Mouse (Mus musculus): ENCODE measurements around the gene Tubgcp2.
A peak's percentile ranks its signal among the peaks of the same experiment; 100 is the strongest.

The Tubgcp2 gene

DNA sequence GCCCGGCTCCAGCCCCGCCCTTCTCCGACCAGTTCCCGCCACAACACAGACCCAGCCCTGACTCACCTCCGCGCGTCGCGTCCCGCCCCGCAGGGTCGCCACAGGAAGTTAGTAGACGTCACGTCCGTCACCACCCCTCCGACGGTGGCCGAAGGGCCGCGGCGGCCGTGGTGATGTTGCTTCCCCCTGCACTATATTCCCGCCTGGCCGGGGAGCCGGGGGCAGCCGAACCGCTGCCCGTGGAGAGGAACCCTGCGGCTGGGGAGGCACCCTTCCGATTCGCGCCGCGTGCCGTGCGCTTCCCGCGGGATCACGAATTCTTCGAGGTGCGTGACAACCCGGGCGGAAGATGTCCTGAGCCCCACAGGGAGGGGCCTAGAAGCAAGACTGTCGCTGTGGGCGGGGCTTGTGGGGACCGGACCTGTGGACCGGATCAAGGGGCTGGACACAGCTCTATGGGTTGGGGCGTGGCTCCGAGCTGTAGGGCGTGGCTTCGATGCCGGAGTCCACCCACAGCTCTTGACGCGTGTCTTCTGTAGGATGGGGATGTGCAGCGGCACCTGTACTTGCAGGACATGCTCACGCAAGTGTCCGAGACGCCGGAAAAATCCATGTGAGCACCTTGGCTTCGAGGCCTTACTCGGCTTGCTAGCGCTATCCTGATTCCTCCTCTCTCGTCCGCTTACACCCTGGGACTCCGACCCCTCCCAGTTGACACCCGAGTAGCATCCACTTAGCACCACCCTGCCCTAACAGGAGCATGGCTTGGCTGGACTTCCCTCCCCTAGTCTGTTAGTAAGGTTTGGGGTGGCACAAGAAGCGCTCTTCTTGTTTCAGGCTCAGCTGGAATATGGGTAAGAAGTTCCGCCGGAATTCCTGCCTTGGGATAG is at the start of gene Tubgcp2, which contains the start of gene Zfp511:
TSS of gene Tubgcp2 (minus strand) at position 389 of the 890 bp plus-strand sequence.
TSS of gene Zfp511 (plus strand) at position 111 of the 890 bp plus-strand sequence.
- DNase-seq (ENCODE audit: low spot score in 2 of 2) = peak; percentile 95

DNA sequence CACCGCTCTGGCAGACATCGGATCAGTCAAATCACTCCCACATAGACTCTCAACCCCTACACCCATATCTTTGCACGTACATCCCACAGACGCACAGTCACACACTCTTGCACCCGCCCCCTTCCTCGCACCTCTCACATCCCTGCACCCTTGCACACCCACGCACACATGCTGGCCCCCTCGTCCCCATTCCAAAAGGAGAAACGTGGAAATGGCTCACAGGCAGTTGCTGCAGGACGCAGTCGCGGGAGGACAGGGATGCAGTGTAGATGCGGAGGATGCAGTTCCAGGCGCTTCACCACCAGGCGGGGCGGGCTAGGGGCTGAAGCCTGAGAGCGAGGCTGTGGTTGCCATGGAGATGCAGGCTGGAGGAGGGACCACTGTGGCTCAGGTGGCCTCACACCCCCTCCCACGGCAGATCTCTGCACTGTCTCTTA is 45.8 kb upstream of the Tubgcp2 start, which contains the start of gene Caly:
TSS of gene Caly (minus strand) at position 307 of the 437 bp plus-strand sequence.
- peak; percentile 95 to 97 for DNase-seq (ENCODE audit: low spot score in 2 of 2)

DNA sequence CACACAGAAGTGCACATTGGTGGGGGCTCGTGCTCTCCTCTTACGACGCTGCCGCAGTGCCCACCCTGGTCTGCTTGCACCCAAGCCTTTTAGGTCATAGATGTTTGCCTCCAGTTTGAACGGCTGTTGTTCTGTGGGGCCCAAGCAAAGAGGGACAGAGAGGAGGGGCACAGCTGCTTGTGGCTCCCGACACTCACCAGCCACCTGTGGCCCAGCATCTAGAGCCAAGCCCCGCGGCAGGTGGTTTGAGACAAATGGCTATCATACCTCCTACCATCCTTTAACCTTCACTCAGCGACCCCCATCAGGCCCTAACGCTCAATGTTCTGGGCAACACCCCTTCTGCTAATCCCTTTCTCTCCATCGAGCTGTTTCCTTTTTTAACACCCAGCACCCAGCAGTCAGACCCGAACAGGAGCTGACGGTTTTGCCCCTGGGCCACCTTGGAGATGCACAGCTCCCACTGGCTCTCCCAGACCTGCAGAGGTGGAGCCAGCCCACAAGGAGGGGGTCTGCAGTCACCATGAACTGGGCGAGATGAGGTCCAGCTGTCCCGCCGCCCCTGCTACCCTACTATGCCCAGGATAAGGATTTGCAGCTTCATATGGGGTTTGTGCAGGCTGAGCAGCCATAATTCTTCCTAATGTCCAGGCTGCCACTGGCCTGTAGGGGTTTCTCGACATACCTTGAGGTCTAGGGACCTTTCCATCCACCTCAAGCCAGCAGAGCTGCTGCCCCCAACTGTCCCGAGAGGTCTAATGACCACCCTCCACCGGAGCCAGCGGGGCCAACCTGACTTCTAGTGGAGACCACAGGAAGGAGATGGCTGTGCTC is 45.2 kb upstream of the Tubgcp2 start:
- peak; percentile 60 to 74 for DNase-seq (ENCODE audit: low spot score in 2 of 2)

DNA sequence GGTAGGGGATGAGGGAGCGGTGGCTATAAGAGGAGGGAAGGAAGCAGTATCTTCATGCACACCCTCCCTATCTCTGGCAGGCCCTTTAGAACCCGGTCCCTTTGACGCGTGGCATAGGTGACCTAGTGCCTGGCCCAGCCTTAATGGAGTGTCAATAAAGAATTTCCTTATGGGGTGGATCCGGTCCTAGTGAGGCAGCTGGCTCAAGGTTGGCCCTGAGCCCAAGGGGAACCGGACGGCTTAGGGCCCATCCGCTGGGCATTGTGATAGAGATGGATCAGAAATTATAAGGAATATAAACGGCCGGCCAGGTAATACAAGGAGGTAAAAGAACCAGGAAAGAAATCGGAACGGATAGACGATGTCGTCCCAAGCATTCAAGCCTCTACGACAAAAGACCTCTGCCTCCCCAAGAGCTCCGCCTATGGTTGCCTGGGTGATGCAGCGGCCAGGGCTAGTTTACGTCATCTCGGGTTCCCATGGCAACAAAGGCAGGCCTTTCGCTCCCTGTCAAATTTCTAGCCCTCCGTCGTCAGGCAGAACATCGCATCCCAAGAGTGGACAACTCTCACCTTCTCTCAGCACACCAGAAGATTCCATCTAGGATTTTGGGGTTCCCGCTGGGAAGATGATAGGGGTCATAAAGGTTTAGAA is 44.2 kb upstream of the Tubgcp2 start:
- DNase-seq (ENCODE audit: low spot score in 2 of 2) = peak; percentile 96 to 97

DNA sequence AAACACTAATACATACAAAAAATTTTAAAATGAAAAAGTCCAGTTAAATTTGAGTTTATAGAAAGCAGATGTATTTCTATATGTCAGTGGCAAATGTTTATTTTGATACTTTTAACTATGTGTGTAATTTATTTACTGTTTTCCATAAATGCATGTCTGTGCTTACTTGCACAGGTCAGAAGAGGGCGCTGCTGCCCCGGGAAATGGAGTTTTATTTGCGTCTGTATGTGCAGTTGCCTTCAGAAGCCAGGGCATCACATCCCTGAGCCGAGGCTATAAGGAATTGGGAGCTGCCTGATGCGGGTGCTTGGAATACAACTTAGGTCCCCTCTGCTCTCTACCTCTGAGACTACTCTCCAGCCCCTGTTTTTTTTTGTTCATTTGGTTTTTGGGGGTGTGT is 42.2 kb upstream of the Tubgcp2 start:
- peak; percentile 77 to 83 for DNase-seq (ENCODE audit: low spot score in 2 of 2)

DNA sequence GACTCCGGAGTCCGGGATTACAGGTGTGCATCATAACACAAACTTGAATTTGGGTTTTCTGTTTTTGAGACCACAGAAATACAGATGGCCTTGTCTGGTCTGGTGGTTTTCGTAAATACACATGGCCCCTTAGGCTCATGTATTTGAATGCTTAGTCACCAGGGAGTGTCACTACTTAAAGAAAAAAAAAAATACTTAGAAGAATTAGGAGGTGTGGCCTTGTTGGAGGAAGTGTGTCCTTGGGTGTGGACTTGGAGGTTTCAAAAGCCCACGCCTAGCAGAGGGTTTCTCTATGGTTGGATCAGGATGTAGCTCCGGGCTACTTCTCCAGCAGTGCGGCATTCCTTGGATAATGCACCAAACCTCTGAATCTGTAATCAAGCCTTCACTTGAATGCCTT is 41.2 kb upstream of the Tubgcp2 start:
- no peak for DNase-seq (ENCODE audit: low spot score in 2 of 2)

DNA sequence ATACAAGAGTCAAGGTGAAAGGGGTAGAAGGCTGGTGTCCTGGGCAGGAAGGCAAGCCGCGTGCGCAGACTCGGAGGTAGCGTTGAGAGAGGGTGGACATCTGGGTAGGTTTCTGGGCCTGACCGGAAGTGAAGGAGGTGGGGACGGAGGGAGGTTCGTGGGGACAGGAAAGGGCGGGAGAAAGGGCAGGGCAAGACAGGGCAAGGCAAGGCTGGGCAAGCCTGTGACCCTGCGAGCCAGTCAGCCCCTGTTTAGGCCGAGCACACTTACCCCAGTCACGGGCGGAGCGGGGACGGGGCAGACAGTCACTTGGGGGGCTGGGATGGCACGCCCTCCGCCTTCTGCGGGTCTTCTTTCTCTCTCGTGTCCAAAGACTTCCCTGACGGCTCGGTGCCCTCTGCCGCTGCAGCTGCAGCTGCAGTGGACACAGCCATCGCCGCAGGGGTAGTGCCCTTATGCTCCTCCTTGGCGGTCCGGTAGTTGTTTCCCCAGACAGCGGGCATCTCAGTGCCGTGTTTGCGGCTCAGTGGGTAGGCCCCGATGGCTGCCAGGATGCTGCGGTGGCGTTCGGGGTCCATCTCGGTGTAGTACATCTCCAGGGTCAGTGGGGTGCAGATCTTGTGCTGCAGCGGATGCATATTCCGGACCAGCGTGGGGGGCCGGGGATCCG is 33.7 kb upstream of the Tubgcp2 start:
- no peak for DNase-seq (ENCODE audit: low spot score in 2 of 2)

DNA sequence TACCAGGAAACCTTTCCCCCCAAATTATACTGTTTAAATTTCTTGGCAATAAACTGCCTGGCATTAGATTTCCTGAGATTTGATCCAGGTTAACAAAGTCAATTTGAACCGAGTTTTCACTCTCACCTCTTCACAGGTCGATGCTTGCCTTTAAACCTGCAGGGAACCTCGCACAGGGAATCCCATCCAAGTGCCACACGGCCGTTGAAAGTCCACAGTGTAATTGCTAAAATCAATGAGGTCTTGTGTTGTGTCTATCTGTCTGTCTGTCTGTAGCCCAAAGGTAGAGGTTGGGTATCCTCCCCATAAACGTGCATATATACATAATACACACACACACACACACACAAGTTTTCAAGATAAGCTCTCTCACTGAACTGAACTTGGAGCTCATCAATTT is 30.9 kb upstream of the Tubgcp2 start:
- no peak for DNase-seq (ENCODE audit: low spot score in 2 of 2)

DNA sequence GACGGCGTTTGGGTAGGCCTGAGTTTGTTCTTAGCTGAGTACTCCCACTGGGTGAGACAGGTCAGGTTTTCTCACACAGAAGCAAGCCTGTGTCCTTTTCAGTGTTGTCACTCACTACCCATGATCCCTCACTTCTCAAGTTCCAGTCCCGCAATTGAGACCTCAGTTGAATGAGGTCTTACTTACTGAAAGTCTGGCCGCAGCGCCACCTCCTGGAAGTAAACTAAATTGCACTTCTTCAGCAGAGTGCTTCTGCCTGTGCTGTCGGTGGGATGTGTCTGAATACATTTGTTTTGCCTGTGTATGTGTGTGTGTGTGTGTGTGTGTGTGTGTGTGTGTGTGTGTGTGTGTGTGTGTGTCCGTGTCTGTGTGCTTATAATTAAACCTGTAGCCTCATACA is 26.6 kb upstream of the Tubgcp2 start:
- peak; percentile 85 to 86 for DNase-seq (ENCODE audit: low spot score in 2 of 2)

DNA sequence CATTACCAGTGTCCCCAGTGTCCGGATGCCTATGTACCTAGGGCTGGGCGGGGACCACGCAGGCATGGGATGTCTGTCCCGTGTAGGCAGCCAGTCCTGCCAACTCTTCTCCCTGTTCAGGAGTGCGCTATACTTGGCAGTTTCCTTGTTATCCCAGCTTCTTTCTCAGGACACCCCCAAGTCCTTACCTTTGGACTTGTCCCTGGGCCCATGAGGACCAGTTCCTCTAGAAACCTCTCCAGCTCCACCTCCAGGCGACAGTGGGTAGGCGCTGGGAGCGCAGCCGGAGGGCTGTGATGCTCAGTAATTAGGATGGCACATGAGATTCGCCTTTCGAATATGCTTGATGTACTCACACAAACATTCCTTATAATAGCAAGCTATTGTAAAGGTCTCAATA is 25.8 kb upstream of the Tubgcp2 start:
- no peak for DNase-seq (ENCODE audit: low spot score in 2 of 2)

DNA sequence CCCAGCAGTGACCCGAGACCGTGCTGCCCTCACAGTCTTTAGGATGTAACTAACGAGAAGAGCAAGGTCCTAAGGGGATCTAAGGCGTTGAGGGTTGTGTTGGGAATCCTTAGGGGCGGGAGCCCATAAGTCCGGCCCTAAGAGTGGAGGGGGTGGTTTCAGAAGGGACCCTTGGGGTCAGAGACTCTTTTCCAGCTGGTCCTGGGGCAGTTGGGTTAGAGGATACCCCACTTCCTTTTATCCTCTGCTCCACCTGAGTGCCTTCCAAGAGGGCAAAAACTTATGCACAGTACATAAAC is 25.3 kb upstream of the Tubgcp2 start:
- DNase-seq (ENCODE audit: low spot score in 2 of 2) = no peak

DNA sequence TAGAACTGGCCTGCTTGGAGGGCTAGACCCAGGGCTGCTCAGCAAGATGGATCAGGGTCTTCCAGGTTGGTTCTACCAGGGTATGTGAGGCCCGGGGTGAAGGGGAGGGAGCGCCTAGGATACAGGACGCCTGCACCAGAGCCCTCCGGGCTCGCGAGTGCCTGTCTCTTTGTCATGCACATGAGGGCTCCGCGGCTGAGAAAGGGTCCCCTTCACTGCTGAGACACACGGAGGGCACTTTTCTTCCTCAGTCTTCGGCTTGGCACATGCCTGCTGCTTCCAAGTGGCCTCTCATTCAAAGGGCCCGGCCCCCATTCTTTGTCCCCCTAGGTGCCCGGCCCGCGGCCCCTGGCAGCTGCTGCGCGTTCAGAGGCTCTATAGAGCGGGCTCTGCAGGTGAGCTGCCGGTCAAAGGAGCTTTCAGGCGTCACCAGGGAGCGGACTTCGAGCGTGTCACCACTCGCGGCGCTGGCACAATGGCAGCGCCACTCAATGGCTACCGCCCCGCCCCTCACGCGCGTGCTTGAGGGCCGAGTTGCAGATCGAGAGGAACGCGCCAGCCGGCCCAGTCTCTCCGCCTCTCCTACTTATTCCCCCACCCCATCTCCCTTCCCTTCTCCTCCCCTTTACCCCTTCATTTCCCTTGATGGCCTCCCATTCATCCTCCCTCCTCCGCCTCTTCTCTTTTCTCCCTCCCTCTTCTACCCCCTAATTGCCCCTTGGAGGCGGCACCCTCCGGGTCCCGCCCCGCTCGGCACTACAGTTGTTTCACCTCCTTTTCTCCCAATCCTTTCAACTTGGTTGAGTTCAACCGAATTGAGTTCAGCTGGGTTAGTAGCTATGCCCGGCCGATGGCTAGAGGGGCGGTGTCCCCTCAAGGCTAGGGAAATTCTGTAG is 24.7 kb upstream of the Tubgcp2 start:
- peak; percentile 49 to 51 for DNase-seq (ENCODE audit: low spot score in 2 of 2)

DNA sequence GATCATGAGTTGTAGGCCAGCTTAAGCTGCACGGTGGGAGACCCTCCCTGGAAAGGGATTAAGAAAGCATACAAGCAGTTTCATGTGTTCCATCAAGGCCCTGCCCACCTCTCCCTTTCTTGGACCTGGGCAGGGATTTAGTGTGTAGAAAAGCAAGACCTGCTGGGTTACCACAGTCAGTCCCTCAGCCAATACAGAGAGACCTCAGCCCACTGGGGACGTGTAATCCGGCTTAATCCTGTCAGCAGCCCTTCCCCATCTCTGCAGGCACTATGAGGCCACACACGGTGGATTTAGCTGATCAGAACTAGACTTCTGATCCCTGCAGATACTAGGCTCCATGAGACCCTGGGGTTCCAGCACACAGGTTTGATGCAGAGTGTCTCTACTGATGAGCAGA is 23.1 kb upstream of the Tubgcp2 start:
- no peak for DNase-seq (ENCODE audit: low spot score in 2 of 2)

DNA sequence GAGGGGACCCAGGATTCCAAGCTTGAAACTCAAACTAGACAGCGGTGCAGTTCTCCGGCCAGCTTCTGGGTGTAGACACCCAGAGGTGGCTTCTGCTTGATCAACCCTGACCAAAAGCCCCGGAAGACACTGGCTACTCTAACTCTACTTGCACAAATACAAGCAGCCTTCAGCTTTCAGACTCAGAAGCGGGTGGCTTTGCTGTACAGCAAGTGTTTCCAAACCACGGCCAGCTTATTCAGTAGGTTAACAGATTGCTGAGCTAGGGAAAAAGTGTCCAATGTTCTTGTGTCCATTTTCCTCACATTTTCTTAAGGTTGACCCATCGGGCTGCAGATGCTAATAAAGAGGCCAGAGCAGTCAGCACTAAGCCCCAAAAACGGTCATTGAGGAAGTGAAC is 22.1 kb upstream of the Tubgcp2 start:
- DNase-seq (ENCODE audit: low spot score in 2 of 2) = no peak

DNA sequence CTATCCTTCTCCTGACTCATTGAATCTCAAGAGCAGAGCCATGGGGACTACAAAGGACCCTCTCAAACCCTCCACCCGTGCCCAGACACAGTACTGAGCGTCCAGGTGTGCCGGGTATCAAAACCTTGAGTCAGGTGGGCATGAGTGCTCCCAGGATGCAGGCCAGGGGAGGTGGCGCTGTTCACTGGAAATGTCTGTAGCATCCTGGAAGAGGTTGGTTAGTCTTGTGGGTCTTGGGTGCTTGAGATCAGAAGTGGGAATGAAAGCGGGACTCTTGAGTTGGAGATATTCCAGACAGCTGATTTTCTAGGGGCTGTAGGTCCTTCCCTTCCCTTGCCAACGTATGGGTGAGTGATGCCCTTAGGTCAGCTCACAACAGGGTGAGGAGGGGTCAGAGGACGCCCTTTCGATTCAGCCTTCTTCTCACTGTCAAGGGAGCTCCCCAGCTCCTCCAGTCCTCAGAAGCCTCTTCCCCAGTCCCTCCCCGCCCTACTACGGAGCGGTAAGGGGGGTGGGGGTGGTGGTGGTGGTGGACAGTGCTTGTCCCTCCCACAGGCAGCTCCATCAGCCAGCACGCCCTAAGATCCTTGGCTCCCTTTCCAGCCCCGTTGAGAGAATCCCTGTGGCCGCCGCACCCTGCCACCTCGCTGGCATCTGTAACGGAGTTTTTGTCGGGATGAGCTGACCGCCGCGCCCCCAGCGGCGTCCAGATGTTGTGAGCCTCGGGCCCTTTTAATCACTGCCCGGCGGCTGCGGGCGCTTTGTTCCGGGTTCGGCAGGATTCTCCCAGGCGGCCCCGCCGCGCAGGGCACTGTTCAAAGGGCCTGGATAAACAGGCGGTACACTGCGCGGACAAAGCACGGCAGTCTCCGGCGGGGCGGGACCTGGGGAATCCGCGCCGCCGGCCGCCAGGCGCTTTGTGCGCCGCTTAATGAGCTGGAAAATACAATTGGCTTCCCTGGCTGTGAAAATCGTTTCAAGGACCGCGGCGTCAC is 21.2 kb upstream of the Tubgcp2 start:
- no peak for DNase-seq (ENCODE audit: low spot score in 2 of 2)

DNA sequence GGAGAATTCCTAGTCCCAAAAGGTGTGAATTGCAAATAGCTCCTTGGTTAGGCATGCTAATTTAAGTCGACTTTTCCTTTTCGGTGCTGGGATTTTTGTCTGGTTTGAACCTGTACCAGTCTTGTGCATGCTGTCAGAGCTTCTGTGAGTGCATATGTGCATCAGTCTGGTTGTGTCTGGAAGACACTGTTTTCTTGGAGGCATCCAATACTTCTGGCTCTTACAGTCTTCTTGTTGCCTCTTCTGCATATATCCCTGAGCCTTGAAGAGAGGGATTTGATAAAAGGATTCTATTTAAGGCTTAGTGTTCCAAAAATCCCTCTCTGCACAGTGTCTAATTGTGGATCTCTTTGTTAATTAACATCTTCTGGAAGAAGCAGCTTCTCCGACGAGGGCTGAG is 17.7 kb upstream of the Tubgcp2 start:
- DNase-seq (ENCODE audit: low spot score in 2 of 2) = peak in 1 of 2 experiments; percentile 77

DNA sequence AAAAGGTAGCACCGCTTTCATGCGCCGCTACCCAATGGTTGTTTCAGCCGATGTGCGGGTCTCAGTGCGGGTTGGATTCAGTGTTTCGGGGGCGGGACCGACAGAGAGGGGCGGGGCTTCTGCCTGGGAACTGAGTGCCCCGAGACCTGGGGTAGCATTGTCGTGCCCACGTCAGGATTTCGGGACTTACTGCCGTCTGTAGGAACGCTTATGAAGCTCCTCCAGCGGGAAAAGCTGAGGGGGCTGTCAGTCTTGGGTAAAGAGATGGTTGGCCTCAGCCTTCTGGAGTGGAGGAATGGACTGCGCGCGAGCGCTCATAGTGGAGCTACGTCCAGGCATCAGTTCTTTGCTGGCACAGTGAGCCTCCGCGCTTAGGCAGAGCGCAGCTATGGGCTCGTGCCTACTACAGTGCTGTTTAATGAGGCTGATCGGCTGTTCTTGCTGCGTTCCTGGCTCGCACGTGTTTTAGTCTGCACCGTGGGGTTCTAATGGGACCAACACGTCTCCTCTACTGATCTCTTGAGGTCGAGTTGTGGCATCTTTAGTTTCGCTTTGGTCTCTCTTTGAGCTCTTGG is 12.7 kb upstream of the Tubgcp2 start:
- DNase-seq (ENCODE audit: low spot score in 2 of 2) = no peak

DNA sequence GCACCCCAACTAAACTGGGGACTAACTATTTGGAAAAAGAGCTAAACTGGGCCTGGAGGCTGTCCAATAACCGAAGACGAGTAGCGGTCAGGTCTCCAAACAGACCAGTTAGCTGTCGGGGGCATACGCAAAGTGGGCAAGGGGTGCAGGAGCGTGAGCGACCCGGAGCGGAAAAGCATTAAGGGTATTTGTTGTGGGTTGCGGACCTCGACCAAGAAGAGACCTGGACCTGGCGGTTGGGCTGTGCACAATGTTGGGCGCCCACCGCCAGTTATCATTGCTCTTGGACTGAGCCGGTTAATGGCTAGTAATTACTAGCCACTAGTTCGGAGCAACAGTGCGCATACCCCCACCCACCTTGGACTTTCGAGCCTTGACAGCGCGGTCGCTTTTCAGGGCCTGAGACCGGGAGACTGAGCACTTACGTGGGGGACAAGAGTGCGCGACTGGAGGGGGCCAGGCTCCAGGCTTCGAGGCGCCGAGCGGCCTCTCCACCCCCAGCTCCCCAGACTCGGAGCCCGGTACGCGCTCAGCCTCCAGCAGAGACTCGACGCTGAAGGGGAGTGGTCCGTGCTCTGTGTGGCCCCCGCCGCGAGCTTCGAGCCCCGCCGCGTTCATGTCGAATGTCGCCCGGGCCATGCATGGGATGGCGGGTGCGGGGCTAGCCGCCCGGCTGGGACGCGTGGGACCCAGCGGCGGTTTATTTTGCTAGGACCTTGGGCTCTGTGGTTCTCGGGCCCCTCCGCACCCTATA is 12.1 kb upstream of the Tubgcp2 start, which contains the start of gene Msx3:
TSS of gene Msx3 (minus strand) at position 729 of the 754 bp plus-strand sequence.
- DNase-seq (ENCODE audit: low spot score in 2 of 2) = no peak
